Comparison of ENCODE assay signal across 19 mouse cellular contexts in genomic region chr7:69233296-69233695, GRCm38 (mm10).
A peak's percentile ranks its signal among the peaks of the same experiment; 100 is the strongest.
DNase-seq lines count a peak whose midpoint lies in the region; ATAC-seq lines count a peak whose summit lies in the region.
"Had no signal": no experiment of that assay in that cellular context is flagged by ENCODE, and none has a peak within 500 bp of the region (broad histone marks: within the 10 kb centered on the region; RNA-seq: fewer than 3 reads in every experiment).

No protein-coding gene starts in this region.

- WGBS in heart, embryonic 11.5 days (ENCODE audit: insufficient replicate concordance): 71% methylated on average over 2 of the region's 2 CpGs
- WGBS in limb, embryonic 10.5 days: 78% methylated on average over 2 of the region's 2 CpGs
- 80% methylated on average over 2 of the region's 2 CpGs for WGBS in midbrain, embryonic 13.5 days

- no peak overlapping the region for H3K27ac ChIP-seq in heart, embryonic 11.5 days (ENCODE audit: low read depth, low read length)
- no peak overlapping the region for H3K27ac ChIP-seq in limb, embryonic 10.5 days
- no peak overlapping the region for H3K27ac ChIP-seq in midbrain, embryonic 13.5 days
- H3K27ac ChIP-seq: embryonic facial prominence, embryonic 12.5 days; forebrain, embryonic 12.5 days; kidney, postnatal 0 days; limb, embryonic 13.5 days; macrophage; neural tube, embryonic 13.5 days had no signal

- H3K27me3 ChIP-seq in heart, embryonic 11.5 days (ENCODE audit: control insufficient read depth, insufficient read depth, low read length): no peaks in the 10 kb centered on the region
- no peaks in the 10 kb centered on the region for H3K27me3 ChIP-seq in limb, embryonic 10.5 days (ENCODE audit: low read depth, poor library complexity, severe bottlenecking)
- H3K27me3 ChIP-seq in midbrain, embryonic 13.5 days: no peaks in the 10 kb centered on the region
- H3K27me3 ChIP-seq: embryonic facial prominence, embryonic 12.5 days; forebrain, embryonic 12.5 days; heart, embryonic 12.5 days; limb, embryonic 13.5 days; neural tube, embryonic 13.5 days had no signal

- H3K4me2 ChIP-seq in heart, embryonic 11.5 days: no peak overlapping the region
- H3K4me2 ChIP-seq in midbrain, embryonic 13.5 days (replicated peaks): no peak overlapping the region
- H3K4me2 ChIP-seq: embryonic facial prominence, embryonic 12.5 days; forebrain, embryonic 12.5 days; heart, embryonic 12.5 days; limb, embryonic 13.5 days; neural tube, embryonic 13.5 days had no signal

- no peaks in the 10 kb centered on the region for H3K4me1 ChIP-seq in heart, embryonic 11.5 days (ENCODE audit: control insufficient read depth, insufficient read depth, low read length)
- H3K4me1 ChIP-seq in limb, embryonic 10.5 days: no peaks in the 10 kb centered on the region
- H3K4me1 ChIP-seq in midbrain, embryonic 13.5 days (replicated peaks): no peaks in the 10 kb centered on the region
- H3K4me1 ChIP-seq: embryonic facial prominence, embryonic 12.5 days; forebrain, embryonic 12.5 days; heart, embryonic 12.5 days; limb, embryonic 13.5 days; neural tube, embryonic 13.5 days had no signal

- H3K9me3 ChIP-seq in heart, embryonic 11.5 days (replicated peaks; ENCODE audit: control insufficient read depth, low read length): no peaks in the 10 kb centered on the region
- H3K9me3 ChIP-seq in limb, embryonic 10.5 days (replicated peaks): no peaks in the 10 kb centered on the region
- H3K9me3 ChIP-seq in midbrain, embryonic 13.5 days: no peaks in the 10 kb centered on the region
- H3K9me3 ChIP-seq: embryonic facial prominence, embryonic 12.5 days; forebrain, embryonic 12.5 days; heart, embryonic 12.5 days; limb, embryonic 13.5 days; neural tube, embryonic 13.5 days had no signal

- no peak overlapping the region for H3K9ac ChIP-seq in heart, embryonic 11.5 days (ENCODE audit: low read depth, low read length)
- H3K9ac ChIP-seq in midbrain, embryonic 13.5 days (replicated peaks): no peak overlapping the region
- H3K9ac ChIP-seq: embryonic facial prominence, embryonic 12.5 days; forebrain, embryonic 12.5 days; heart, embryonic 12.5 days; limb, embryonic 13.5 days; neural tube, embryonic 13.5 days had no signal

- no peak overlapping the region for H3K4me3 ChIP-seq in heart, embryonic 11.5 days (ENCODE audit: low read depth, low read length)
- no peak overlapping the region for H3K4me3 ChIP-seq in limb, embryonic 10.5 days
- H3K4me3 ChIP-seq in midbrain, embryonic 13.5 days (replicated peaks): no peak overlapping the region
- H3K4me3 ChIP-seq: embryonic facial prominence, embryonic 12.5 days; forebrain, embryonic 12.5 days; heart, embryonic 12.5 days; limb, embryonic 13.5 days; neural tube, embryonic 13.5 days had no signal

- no peaks in the 10 kb centered on the region for H3K36me3 ChIP-seq in heart, embryonic 11.5 days (ENCODE audit: control insufficient read depth, insufficient read depth, low read length)
- H3K36me3 ChIP-seq in limb, embryonic 10.5 days: no peaks in the 10 kb centered on the region
- no peaks in the 10 kb centered on the region for H3K36me3 ChIP-seq in midbrain, embryonic 13.5 days
- H3K36me3 ChIP-seq: embryonic facial prominence, embryonic 12.5 days; forebrain, embryonic 12.5 days; heart, embryonic 12.5 days; limb, embryonic 13.5 days; neural tube, embryonic 13.5 days had no signal

- DNase-seq in adrenal gland, adult (ENCODE audit: inconsistent age in 2 of 2, low spot score in 1 of 2): peak; percentile 14 to 19
- DNase-seq in adrenal gland, postnatal 10 days: no peak
- DNase-seq in frontal cortex, postnatal 36 days (ENCODE audit: low spot score in 2 of 2): peak; percentile 62 to 84
- DNase-seq in left cerebral cortex, adult 9 months (ENCODE audit: low spot score in 2 of 2): peak; percentile 67 to 77
- DNase-seq in telencephalon, adult 2 months (ENCODE audit: low read depth, low spot score): peak; percentile 89
- DNase-seq in limb, embryonic 10.5 days (ENCODE audit: low spot score): no peak
- DNase-seq: adrenal gland, postnatal 25 days; cerebellum, postnatal 36 days; gastrocnemius, postnatal 14 days; thymus, adult 2 months had no signal

- no peak for ATAC-seq in heart, embryonic 11.5 days (replicated peaks; ENCODE audit: insufficient number of reproducible peaks, low FRiP score, low TSS enrichment)
- ATAC-seq in midbrain, embryonic 13.5 days: no peak

Comparison
In these comparisons a context has a peak if more than half of its experiments do, and no peak if none do; other contexts are left out.
1. DNase-seq: peak in adrenal gland, adult (2 of 2), frontal cortex, postnatal 36 days (2 of 2), left cerebral cortex, adult 9 months (2 of 2) and telencephalon, adult 2 months (single experiment); none in adrenal gland, postnatal 10 days (single experiment) and limb, embryonic 10.5 days (single experiment).